ENCODE assay signal across 9 mouse cellular contexts in genomic region chr8:35974323-35975029, GRCm38 (mm10).
A peak's percentile ranks its signal among the peaks of the same experiment; 100 is the strongest.
DNase-seq lines count a peak whose midpoint lies in the region; ATAC-seq lines count a peak whose summit lies in the region.
"Had no signal": no experiment of that assay in that cellular context is flagged by ENCODE, and none has a peak within 500 bp of the region (broad histone marks: within the 10 kb centered on the region; RNA-seq: fewer than 3 reads in every experiment).

No protein-coding gene starts in this region.

- ATAC-seq in frontal cortex, adult (ENCODE audit: low TSS enrichment): no peak
- ATAC-seq: intestine, postnatal 0 days had no signal

- peak; percentile 49 for DNase-seq in heart, postnatal 4 days
- no peak for DNase-seq in heart, adult 18-20 months
- DNase-seq in testis, postnatal 10 days (ENCODE audit: low spot score): peak; percentile 47
- DNase-seq in testis, postnatal 14 days (ENCODE audit: low spot score): no peak
- DNase-seq in kidney, postnatal 25 days: peak; percentile 66 to 79
- no peak for DNase-seq in spleen, postnatal 14 days (ENCODE audit: low spot score in 2 of 2)
- DNase-seq: thymus, postnatal 25 days had no signal

Comparison
In these comparisons a context has a peak if more than half of its experiments do, and no peak if none do; other contexts are left out.
1. DNase-seq: peak in heart, postnatal 4 days (single experiment), testis, postnatal 10 days (single experiment) and kidney, postnatal 25 days (2 of 2); none in heart, adult 18-20 months (0 of 2), testis, postnatal 14 days (single experiment) and spleen, postnatal 14 days (0 of 2).